Comparison of ENCODE assay signal across 22 mouse cellular contexts in the genomic region with DNA sequence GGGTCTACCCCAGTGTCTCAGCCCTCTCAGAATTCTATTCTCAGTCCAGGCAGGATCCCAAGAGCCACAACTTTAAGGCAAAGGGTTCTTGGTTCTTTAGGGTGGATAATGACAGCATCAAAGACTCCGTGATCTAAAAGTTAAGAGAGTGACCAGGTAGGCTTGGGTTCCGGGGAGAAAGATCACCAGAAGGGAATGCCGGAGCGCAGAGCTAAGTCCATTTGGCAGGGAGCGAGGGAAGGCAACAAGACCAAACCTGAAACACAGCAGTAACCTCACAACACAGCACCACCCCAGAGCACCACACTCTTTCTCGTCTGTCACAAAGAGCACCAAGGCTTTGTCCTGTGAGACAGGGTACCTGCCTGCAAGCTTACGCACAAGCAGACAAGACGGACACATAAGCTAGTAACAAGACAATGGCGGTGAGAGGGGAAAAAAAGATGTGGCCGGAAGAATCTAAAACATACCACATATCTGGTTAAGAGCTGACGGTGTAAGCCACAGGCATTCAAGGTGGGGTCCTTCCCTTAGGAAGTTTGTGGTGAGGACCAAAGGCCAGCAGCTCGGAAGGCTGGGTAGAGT. TPM values are rescaled to one million over a fixed set of nuclear protein-coding genes. Genes with fewer than 3 reads are reported as not detected.
A peak's percentile ranks its signal among the peaks of the same experiment; 100 is the strongest.
DNase-seq lines count a peak whose midpoint lies in the region; ATAC-seq and TF ChIP-seq lines count a peak whose summit lies in the region.
"Had no signal": no experiment of that assay in that cellular context is flagged by ENCODE, and none has a peak within 500 bp of the region (broad histone marks: within the 10 kb centered on the region; RNA-seq: fewer than 3 reads in every experiment).

No protein-coding gene starts in this region.

- H3K4me3 ChIP-seq in hindbrain, postnatal 0 days (ENCODE audit: low read length), result no peak overlapping the region
- H3K4me3 ChIP-seq in hindbrain, embryonic 12.5 days, result no peak overlapping the region
- 0 out of 2 replicates have a peak overlapping the region, but pooled peaks have one; percentile 69 for H3K4me3 ChIP-seq in midbrain, embryonic 10.5 days
- no peak overlapping the region for H3K4me3 ChIP-seq in midbrain, embryonic 14.5 days (replicated peaks; ENCODE audit: low read depth, low read length)
- 0 out of 2 replicates have a peak overlapping the region, but pooled peaks have one; percentile 89 for H3K4me3 ChIP-seq in embryonic facial prominence, embryonic 10.5 days

- H3K36me3 ChIP-seq in hindbrain, postnatal 0 days (ENCODE audit: insufficient read depth, low read length), result no peaks in the 10 kb centered on the region
- H3K36me3 ChIP-seq in hindbrain, embryonic 12.5 days, result no peaks in the 10 kb centered on the region
- no peaks in the 10 kb centered on the region for H3K36me3 ChIP-seq in midbrain, embryonic 10.5 days
- no peaks in the 10 kb centered on the region for H3K36me3 ChIP-seq in midbrain, embryonic 14.5 days (ENCODE audit: control insufficient read depth, insufficient read depth, low read length)
- no peaks in the 10 kb centered on the region for H3K36me3 ChIP-seq in embryonic facial prominence, embryonic 10.5 days (replicated peaks)
- H3K36me3 ChIP-seq: heart, embryonic 12.5 days; intestine, embryonic 15.5 days had no signal

- H3K27ac ChIP-seq in hindbrain, postnatal 0 days, result peak overlapping the region; percentile 93
- no peak overlapping the region for H3K27ac ChIP-seq in hindbrain, embryonic 12.5 days
- H3K27ac ChIP-seq in midbrain, embryonic 10.5 days (replicated peaks), result no peak overlapping the region
- no peak overlapping the region for H3K27ac ChIP-seq in midbrain, embryonic 14.5 days (replicated peaks; ENCODE audit: low read depth, low read length)
- no peak overlapping the region for H3K27ac ChIP-seq in embryonic facial prominence, embryonic 10.5 days (replicated peaks)
- H3K27ac ChIP-seq: liver, embryonic 14.5 days had no signal

- peaks cover 10% of the 10 kb centered on the region for H3K4me1 ChIP-seq in hindbrain, postnatal 0 days (ENCODE audit: insufficient read depth, low read length)
- H3K4me1 ChIP-seq in hindbrain, embryonic 12.5 days, result peaks cover 27% of the 10 kb centered on the region
- H3K4me1 ChIP-seq in midbrain, embryonic 10.5 days, result peaks cover 39% of the 10 kb centered on the region
- peaks cover 19% of the 10 kb centered on the region for H3K4me1 ChIP-seq in midbrain, embryonic 14.5 days (ENCODE audit: control insufficient read depth, insufficient read depth, low read length)
- H3K4me1 ChIP-seq in embryonic facial prominence, embryonic 10.5 days, result peaks cover 41% of the 10 kb centered on the region

- no peak for TF ChIP-seq CTCF in hindbrain, postnatal 0 days (IDR thresholded peaks at IDR 0.05; ENCODE audit: low read depth)

- 89% methylated on average over 12 of the region's 12 CpGs for WGBS in hindbrain, postnatal 0 days
- WGBS in hindbrain, embryonic 12.5 days, result 90% methylated on average over 12 of the region's 12 CpGs
- 85% methylated on average over 12 of the region's 12 CpGs for WGBS in midbrain, embryonic 10.5 days
- 90% methylated on average over 12 of the region's 12 CpGs for WGBS in midbrain, embryonic 14.5 days
- 87% methylated on average over 12 of the region's 12 CpGs for WGBS in embryonic facial prominence, embryonic 10.5 days

- H3K27me3 ChIP-seq in hindbrain, postnatal 0 days (ENCODE audit: insufficient read depth, low read length), result no peaks in the 10 kb centered on the region
- peaks cover 9% of the 10 kb centered on the region; the same call in 1 of the 2 replicates for H3K27me3 ChIP-seq in hindbrain, embryonic 12.5 days
- H3K27me3 ChIP-seq in midbrain, embryonic 10.5 days (ENCODE audit: low read depth, poor library complexity, severe bottlenecking), result peaks cover 43% of the 10 kb centered on the region
- H3K27me3 ChIP-seq in midbrain, embryonic 14.5 days (ENCODE audit: control insufficient read depth, insufficient read depth, low read length), result no peaks in the 10 kb centered on the region
- H3K27me3 ChIP-seq in embryonic facial prominence, embryonic 10.5 days (replicated peaks; ENCODE audit: low read depth, poor library complexity, severe bottlenecking), result peaks cover 15% of the 10 kb centered on the region
- H3K27me3 ChIP-seq: intestine, embryonic 15.5 days; Patski had no signal

- H3K9me3 ChIP-seq in hindbrain, postnatal 0 days (ENCODE audit: low read length), result no peaks in the 10 kb centered on the region
- no peaks in the 10 kb centered on the region for H3K9me3 ChIP-seq in hindbrain, embryonic 12.5 days (replicated peaks)
- no peaks in the 10 kb centered on the region for H3K9me3 ChIP-seq in midbrain, embryonic 10.5 days (replicated peaks)
- no peaks in the 10 kb centered on the region for H3K9me3 ChIP-seq in midbrain, embryonic 14.5 days (ENCODE audit: control insufficient read depth, low read length)
- no peaks in the 10 kb centered on the region for H3K9me3 ChIP-seq in embryonic facial prominence, embryonic 10.5 days
- H3K9me3 ChIP-seq: heart, embryonic 12.5 days; intestine, embryonic 15.5 days had no signal

- DNase-seq in hindbrain, postnatal 0 days (ENCODE audit: low spot score), result no peak
- no peak for DNase-seq in midbrain, embryonic 10.5 days (ENCODE audit: low spot score)
- no peak for DNase-seq in midbrain, embryonic 14.5 days
- DNase-seq in embryonic facial prominence, embryonic 10.5 days (ENCODE audit: low spot score), result no peak
- peak; percentile 50 for DNase-seq in naive thymus-derived CD4-positive, alpha-beta T cell, adult 2 months (ENCODE audit: low read depth)
- DNase-seq in heart, adult 9 months (ENCODE audit: low spot score in 2 of 2), result no peak
- DNase-seq: retina, postnatal 1 day had no signal

- H3K4me2 ChIP-seq in hindbrain, postnatal 0 days (ENCODE audit: low read depth, low read length), result no peak overlapping the region
- no peak overlapping the region for H3K4me2 ChIP-seq in hindbrain, embryonic 12.5 days (replicated peaks)
- no peak overlapping the region for H3K4me2 ChIP-seq in midbrain, embryonic 14.5 days (ENCODE audit: low read length)

- H3K9ac ChIP-seq in hindbrain, postnatal 0 days (replicated peaks; ENCODE audit: low read length), result no peak overlapping the region
- H3K9ac ChIP-seq in hindbrain, embryonic 12.5 days, result no peak overlapping the region
- H3K9ac ChIP-seq in midbrain, embryonic 14.5 days (replicated peaks; ENCODE audit: low read length), result no peak overlapping the region

- ATAC-seq in hindbrain, postnatal 0 days, result no peak
- ATAC-seq in hindbrain, embryonic 12.5 days (ENCODE audit: low FRiP score), result no peak
- no peak for ATAC-seq in midbrain, embryonic 14.5 days (ENCODE audit: low FRiP score, low TSS enrichment)
- ATAC-seq: activated CD4-positive, CD25-positive, alpha-beta regulatory T cell, adult 4 months; Patski had no signal

RNA-seq across cellular contexts. Expression of a gene that starts 30.0 kb away (rescaled TPM):
- not detected in 2 replicates for total RNA-seq in hindbrain, postnatal 0 days (2014; rRNA removed)
- not detected in 2 replicates for polyA plus RNA-seq in hindbrain, postnatal 0 days (2015; fragmentation: Nextera tagmentation; extraction: Ambion mirVana)
- not detected in 2 replicates for polyA plus RNA-seq in hindbrain, embryonic 12.5 days (2016; fragmentation: Nextera tagmentation; extraction: Ambion mirVana)
- polyA plus RNA-seq in midbrain, embryonic 10.5 days (2016; fragmentation: Nextera tagmentation; extraction: Ambion mirVana), result not detected in 2 replicates
- not detected in 2 replicates for polyA plus RNA-seq in midbrain, embryonic 14.5 days (2014; fragmentation: Nextera tagmentation; extraction: Ambion mirVana)
- not detected in 2 replicates for polyA plus RNA-seq in embryonic facial prominence, embryonic 10.5 days (2016; fragmentation: Nextera tagmentation; extraction: Ambion mirVana)
- total RNA-seq: adrenal gland, postnatal 4 days; gastrocnemius, postnatal 4 days; heart, postnatal 25 days; layer of hippocampus, adult 8-10 months; megakaryocyte, adult 5-6 weeks had no signal
- polyA plus RNA-seq: activated CD4-positive, CD25-positive, alpha-beta regulatory T cell, adult 4 months; embryonic facial prominence, embryonic 11.5 days; forebrain, embryonic 16.5 days; heart, embryonic 12.5 days; intestine, embryonic 15.5 days; limb, embryonic 11.5 days; liver, embryonic 14.5 days; lung, postnatal 0 days; Patski had no signal

RNA-seq across cellular contexts. Expression of a gene that starts 42.7 kb away (rescaled TPM):
- 14.4 and 14.5 TPM in 2 replicates for total RNA-seq in hindbrain, postnatal 0 days (2014; rRNA removed)
- 5.9 and 6.8 TPM in 2 replicates for polyA plus RNA-seq in hindbrain, postnatal 0 days (2015; fragmentation: Nextera tagmentation; extraction: Ambion mirVana)
- 5.7 and 5.8 TPM in 2 replicates for polyA plus RNA-seq in hindbrain, embryonic 12.5 days (2016; fragmentation: Nextera tagmentation; extraction: Ambion mirVana)
- polyA plus RNA-seq in midbrain, embryonic 10.5 days (2016; fragmentation: Nextera tagmentation; extraction: Ambion mirVana), result 3.3 and 3.5 TPM in 2 replicates
- 5.2 and 6.2 TPM in 2 replicates for polyA plus RNA-seq in midbrain, embryonic 14.5 days (2014; fragmentation: Nextera tagmentation; extraction: Ambion mirVana)
- polyA plus RNA-seq in embryonic facial prominence, embryonic 10.5 days (2016; fragmentation: Nextera tagmentation; extraction: Ambion mirVana), result 4.2 and 4.3 TPM in 2 replicates

RNA-seq across cellular contexts. Expression of a gene that starts 49.6 kb away (rescaled TPM):
- total RNA-seq in hindbrain, postnatal 0 days (2014; rRNA removed), result 30.0 and 43.3 TPM in 2 replicates
- polyA plus RNA-seq in hindbrain, postnatal 0 days (2015; fragmentation: Nextera tagmentation; extraction: Ambion mirVana), result 26.6 and 27.6 TPM in 2 replicates
- polyA plus RNA-seq in hindbrain, embryonic 12.5 days (2016; fragmentation: Nextera tagmentation; extraction: Ambion mirVana), result 20.6 and 21.4 TPM in 2 replicates
- polyA plus RNA-seq in midbrain, embryonic 10.5 days (2016; fragmentation: Nextera tagmentation; extraction: Ambion mirVana), result 21.3 and 24.2 TPM in 2 replicates
- polyA plus RNA-seq in midbrain, embryonic 14.5 days (2014; fragmentation: Nextera tagmentation; extraction: Ambion mirVana), result 14.1 and 15.2 TPM in 2 replicates
- 24.4 and 25.1 TPM in 2 replicates for polyA plus RNA-seq in embryonic facial prominence, embryonic 10.5 days (2016; fragmentation: Nextera tagmentation; extraction: Ambion mirVana)

Comparison
In these comparisons a context has a peak if more than half of its experiments do, and no peak if none do; other contexts are left out.
1. H3K4me3 ChIP-seq: peak in midbrain, embryonic 10.5 days (single experiment) and embryonic facial prominence, embryonic 10.5 days (single experiment); none in hindbrain, postnatal 0 days (single experiment), hindbrain, embryonic 12.5 days (single experiment) and midbrain, embryonic 14.5 days (single experiment).